Mouse (Mus musculus): ENCODE data around the gene Pde6d. TPM values are rescaled to one million over a fixed set of nuclear protein-coding genes. Genes with fewer than 3 reads are reported as not detected.

The Pde6d gene
- polyA plus RNA-seq, 1 experiment from 2014 or later, result 78.1 TPM

- H3K4me1 ChIP-seq (ENCODE audit: control insufficient read depth, insufficient read depth, low read length), result peaks cover 31% of the 10 kb centered on the region
- peak; percentile 87 for ATAC-seq
- H3K9ac ChIP-seq (ENCODE audit: low read length), result peak overlapping the region; percentile 89
- DNase-seq (ENCODE audit: low spot score), result peak; percentile 96
- H3K4me3 ChIP-seq (ENCODE audit: low read depth, low read length), result peak overlapping the region; percentile 44
- H3K27ac ChIP-seq (ENCODE audit: low read depth, low read length), result peak overlapping the region; percentile 99
- no peaks in the 10 kb centered on the region for H3K9me3 ChIP-seq (replicated peaks; ENCODE audit: control insufficient read depth, low read length)
- no peaks in the 10 kb centered on the region for H3K36me3 ChIP-seq (ENCODE audit: control insufficient read depth, insufficient read depth, low read length)
- H3K4me2 ChIP-seq (ENCODE audit: low read length), result peak overlapping the region; percentile 90
- no peaks in the 10 kb centered on the region for H3K27me3 ChIP-seq (replicated peaks; ENCODE audit: control insufficient read depth, insufficient read depth, low read length)
- under 1% methylated on average over 54 of the region's 64 CpGs for WGBS
Measured at GRCm38 (mm10) chr1:86503906-86504696, 78.3 kb downstream of the Pde6d start.

GRCm38 (mm10) chr1:86503165-86503747 is 79.2 kb downstream of the Pde6d start:
- H3K9ac ChIP-seq (ENCODE audit: low read length), result peak overlapping the region; percentile 89
- DNase-seq (ENCODE audit: low spot score) (peak; percentile 53), ATAC-seq (peak; percentile 4)
- 10% methylated on average over 16 of the region's 16 CpGs for WGBS
- H3K9me3 ChIP-seq (replicated peaks; ENCODE audit: control insufficient read depth, low read length), result no peaks in the 10 kb centered on the region
- peak overlapping the region; percentile 90 for H3K4me2 ChIP-seq (ENCODE audit: low read length)
- H3K27me3 ChIP-seq (replicated peaks; ENCODE audit: control insufficient read depth, insufficient read depth, low read length), result no peaks in the 10 kb centered on the region
- H3K4me3 ChIP-seq (ENCODE audit: low read depth, low read length), result peak overlapping the region; percentile 44
- peaks cover 31% of the 10 kb centered on the region for H3K4me1 ChIP-seq (ENCODE audit: control insufficient read depth, insufficient read depth, low read length)
- peak overlapping the region; percentile 99 for H3K27ac ChIP-seq (ENCODE audit: low read depth, low read length)
- no peaks in the 10 kb centered on the region for H3K36me3 ChIP-seq (ENCODE audit: control insufficient read depth, insufficient read depth, low read length)

GRCm38 (mm10) chr1:86502221-86503048 is 80.0 kb downstream of the Pde6d start:
- H3K36me3 ChIP-seq (ENCODE audit: control insufficient read depth, insufficient read depth, low read length), result no peaks in the 10 kb centered on the region
- peak overlapping the region; percentile 90; the same call in 1 of the 2 replicates for H3K4me2 ChIP-seq (ENCODE audit: low read length)
- H3K9me3 ChIP-seq (replicated peaks; ENCODE audit: control insufficient read depth, low read length), result no peaks in the 10 kb centered on the region
- ATAC-seq (no peak), DNase-seq (ENCODE audit: low spot score) (peak; percentile 27)
- no peak overlapping the region for H3K4me3 ChIP-seq (ENCODE audit: low read depth, low read length)
- peak overlapping the region; percentile 40 for H3K9ac ChIP-seq (ENCODE audit: low read length)
- H3K27ac ChIP-seq (ENCODE audit: low read depth, low read length), result peak overlapping the region; percentile 99
- H3K4me1 ChIP-seq (ENCODE audit: control insufficient read depth, insufficient read depth, low read length), result peaks cover 31% of the 10 kb centered on the region
- H3K27me3 ChIP-seq (replicated peaks; ENCODE audit: control insufficient read depth, insufficient read depth, low read length), result no peaks in the 10 kb centered on the region
- 13% methylated on average over 14 of the region's 17 CpGs for WGBS

GRCm38 (mm10) chr1:86501559-86501958 is 80.9 kb downstream of the Pde6d start:
- H3K4me3 ChIP-seq (ENCODE audit: low read depth, low read length), result no peak overlapping the region
- H3K9me3 ChIP-seq (replicated peaks; ENCODE audit: control insufficient read depth, low read length), result no peaks in the 10 kb centered on the region
- H3K9ac ChIP-seq (ENCODE audit: low read length), result peak overlapping the region; percentile 40; the same call in 1 of the 2 replicates
- 0% methylated on average over 4 of the region's 4 CpGs for WGBS
- peak overlapping the region; percentile 82 for H3K27ac ChIP-seq (ENCODE audit: low read depth, low read length)
- peaks cover 31% of the 10 kb centered on the region for H3K4me1 ChIP-seq (ENCODE audit: control insufficient read depth, insufficient read depth, low read length)
- peak; percentile 19 for ATAC-seq
- DNase-seq (ENCODE audit: low spot score), result peak; percentile 92
- H3K27me3 ChIP-seq (replicated peaks; ENCODE audit: control insufficient read depth, insufficient read depth, low read length), result no peaks in the 10 kb centered on the region
- H3K4me2 ChIP-seq (ENCODE audit: low read length), result peak overlapping the region; percentile 5; the same call in 1 of the 2 replicates
- no peaks in the 10 kb centered on the region for H3K36me3 ChIP-seq (ENCODE audit: control insufficient read depth, insufficient read depth, low read length)

- ATAC-seq, result peak; percentile 12
- DNase-seq (ENCODE audit: low spot score), result peak; percentile 83
- Histone ChIP-seq H3K27me3 (replicated peaks; ENCODE audit: control insufficient read depth, insufficient read depth, low read length) (no peaks in the 10 kb centered on the region), H3K4me2 (ENCODE audit: low read length) (no peak overlapping the region), H3K4me3 (ENCODE audit: low read depth, low read length) (no peak overlapping the region), H3K27ac (ENCODE audit: low read depth, low read length) (peak overlapping the region; percentile 82), H3K9me3 (replicated peaks; ENCODE audit: control insufficient read depth, low read length) (no peaks in the 10 kb centered on the region), H3K9ac (ENCODE audit: low read length) (no peak overlapping the region), H3K4me1 (ENCODE audit: control insufficient read depth, insufficient read depth, low read length) (peaks cover 29% of the 10 kb centered on the region), H3K36me3 (ENCODE audit: control insufficient read depth, insufficient read depth, low read length) (no peaks in the 10 kb centered on the region)
- WGBS, result 32% methylated on average over 6 of the region's 6 CpGs
Measured at GRCm38 (mm10) chr1:86501114-86501532, 81.3 kb downstream of the Pde6d start.

GRCm38 (mm10) chr1:86500681-86501080 is 81.7 kb downstream of the Pde6d start:
- H3K4me3 ChIP-seq (ENCODE audit: low read depth, low read length), result no peak overlapping the region
- no peak overlapping the region for H3K9ac ChIP-seq (ENCODE audit: low read length)
- no peaks in the 10 kb centered on the region for H3K9me3 ChIP-seq (replicated peaks; ENCODE audit: control insufficient read depth, low read length)
- no peaks in the 10 kb centered on the region for H3K36me3 ChIP-seq (ENCODE audit: control insufficient read depth, insufficient read depth, low read length)
- WGBS, result 71% methylated on average over 4 of the region's 4 CpGs
- H3K4me2 ChIP-seq (ENCODE audit: low read length), result no peak overlapping the region
- DNase-seq (ENCODE audit: low spot score) (no peak), ATAC-seq (no peak)
- H3K4me1 ChIP-seq (ENCODE audit: control insufficient read depth, insufficient read depth, low read length), result peaks cover 26% of the 10 kb centered on the region
- H3K27me3 ChIP-seq (replicated peaks; ENCODE audit: control insufficient read depth, insufficient read depth, low read length), result no peaks in the 10 kb centered on the region
- peak overlapping the region; percentile 82 for H3K27ac ChIP-seq (ENCODE audit: low read depth, low read length)

- no peaks in the 10 kb centered on the region for H3K36me3 ChIP-seq (ENCODE audit: control insufficient read depth, insufficient read depth, low read length)
- peak; percentile 58 for DNase-seq (ENCODE audit: low spot score)
- peak overlapping the region; percentile 22; the same call in 1 of the 2 replicates for H3K27ac ChIP-seq (ENCODE audit: low read depth, low read length)
- H3K4me3 ChIP-seq (ENCODE audit: low read depth, low read length), result no peak overlapping the region
- ATAC-seq, result no peak
- H3K9me3 ChIP-seq (replicated peaks; ENCODE audit: control insufficient read depth, low read length), result no peaks in the 10 kb centered on the region
- 45% methylated on average over 3 of the region's 3 CpGs for WGBS
- H3K9ac ChIP-seq (ENCODE audit: low read length), result no peak overlapping the region
- H3K4me2 ChIP-seq (ENCODE audit: low read length), result no peak overlapping the region
- H3K27me3 ChIP-seq (replicated peaks; ENCODE audit: control insufficient read depth, insufficient read depth, low read length), result no peaks in the 10 kb centered on the region
- peaks cover 19% of the 10 kb centered on the region for H3K4me1 ChIP-seq (ENCODE audit: control insufficient read depth, insufficient read depth, low read length)
Measured at GRCm38 (mm10) chr1:86499903-86500302, 82.5 kb downstream of the Pde6d start.

- H3K4me2 ChIP-seq (ENCODE audit: low read length), result no peak overlapping the region
- no peaks in the 10 kb centered on the region for H3K27me3 ChIP-seq (replicated peaks; ENCODE audit: control insufficient read depth, insufficient read depth, low read length)
- H3K4me3 ChIP-seq (ENCODE audit: low read depth, low read length), result no peak overlapping the region
- no peaks in the 10 kb centered on the region for H3K36me3 ChIP-seq (ENCODE audit: control insufficient read depth, insufficient read depth, low read length)
- DNase-seq (ENCODE audit: low spot score) (no peak), ATAC-seq (no peak)
- peaks cover 14% of the 10 kb centered on the region for H3K4me1 ChIP-seq (ENCODE audit: control insufficient read depth, insufficient read depth, low read length)
- H3K27ac ChIP-seq (ENCODE audit: low read depth, low read length), result no peak overlapping the region
- H3K9ac ChIP-seq (ENCODE audit: low read length), result no peak overlapping the region
- no peaks in the 10 kb centered on the region for H3K9me3 ChIP-seq (replicated peaks; ENCODE audit: control insufficient read depth, low read length)
- 38% methylated on average over 1 of the region's 1 CpGs for WGBS
Measured at GRCm38 (mm10) chr1:86498611-86499010, 83.8 kb downstream of the Pde6d start.
